Mouse (Mus musculus): ENCODE data around the gene Cmip.

Gene Cmip

DNA sequence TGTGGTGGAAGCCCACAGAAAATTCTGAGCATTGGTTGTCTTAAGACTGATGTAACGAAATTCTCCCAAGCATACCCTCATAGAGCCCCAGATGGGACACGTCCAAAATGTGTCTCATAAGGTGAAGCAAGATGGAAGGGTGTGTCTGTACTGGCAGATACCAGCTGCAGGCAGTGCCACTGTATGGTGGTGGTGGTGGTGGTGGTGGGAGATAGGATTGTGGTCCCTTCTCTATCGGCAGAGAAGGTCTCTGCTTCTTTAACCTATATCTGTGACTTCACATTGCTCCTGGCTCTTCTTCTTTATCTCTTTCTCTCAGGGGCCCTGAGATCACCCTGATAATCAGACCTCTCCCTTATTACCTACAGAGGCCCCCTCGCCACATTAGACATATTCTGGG is 92.7 kb downstream of the Cmip start:
- DNase-seq (ENCODE audit: low spot score) = no peak

- no peak for DNase-seq (ENCODE audit: low spot score)
These were observed 95.2 kb downstream of the Cmip start for GRCm38 (mm10) chr8:117352098-117352497.

DNA sequence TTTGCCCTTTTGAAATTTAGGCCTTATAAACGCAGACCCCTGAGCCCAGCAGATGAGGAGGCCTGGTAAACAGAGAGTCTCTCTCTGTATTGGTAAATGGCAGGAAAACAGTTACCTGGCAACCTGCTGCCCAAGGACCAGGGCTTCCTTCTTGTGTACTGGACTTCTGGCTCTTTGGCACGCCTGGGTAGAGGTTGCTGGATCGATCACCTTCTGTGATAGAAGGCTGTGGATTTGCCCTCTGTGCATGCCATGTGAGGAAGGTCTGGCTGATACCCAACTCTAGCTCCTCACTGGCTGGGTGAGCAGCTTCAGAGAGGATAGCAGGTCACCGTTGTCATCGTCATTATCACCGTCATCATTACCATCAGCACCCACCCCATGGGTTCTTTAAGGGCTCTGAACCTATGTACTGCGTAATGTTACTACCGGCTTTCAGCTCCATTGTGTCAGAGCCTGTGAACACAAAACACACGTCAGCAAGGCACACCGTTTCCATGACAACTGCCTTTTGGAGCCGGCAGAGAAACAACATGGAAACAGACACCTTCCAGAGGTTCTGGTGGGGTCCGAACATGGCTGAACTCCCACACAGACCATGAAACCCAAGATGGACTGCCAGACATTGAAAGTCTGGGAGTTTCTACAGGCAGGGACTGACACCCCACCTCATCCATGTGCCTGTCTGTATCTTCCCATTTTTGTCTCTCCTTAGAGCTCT is 98.4 kb downstream of the Cmip start:
- no peak for DNase-seq (ENCODE audit: low spot score)

DNA sequence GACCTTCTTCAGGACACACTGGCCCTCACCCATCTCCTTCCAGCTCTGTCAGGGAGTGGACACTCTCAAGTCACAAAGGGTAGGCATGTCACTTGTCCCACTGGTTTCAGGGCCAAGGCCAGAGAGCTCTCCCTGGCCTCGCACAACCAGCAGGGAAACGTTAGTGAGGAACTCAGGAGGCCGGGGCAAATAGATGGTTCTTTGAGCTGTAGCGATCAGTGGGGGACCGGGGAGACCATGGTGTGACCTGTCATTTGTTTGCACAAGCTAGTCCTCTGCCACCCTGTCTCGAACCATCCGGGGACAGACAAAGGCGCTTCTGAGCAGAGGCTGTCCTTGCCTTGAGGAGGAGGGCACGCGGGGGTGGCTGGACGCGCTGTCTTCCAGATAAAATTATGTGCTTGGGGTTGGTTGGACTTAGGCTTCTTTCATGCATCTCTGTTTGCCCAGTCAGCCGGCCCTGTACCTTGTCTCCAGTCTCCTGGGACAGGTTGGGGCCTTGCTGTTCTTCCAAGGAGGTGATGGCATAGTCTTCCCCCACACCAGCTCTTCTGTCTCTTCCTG is 99.3 kb downstream of the Cmip start:
- DNase-seq (ENCODE audit: low spot score) = peak; percentile 75

GRCm38 (mm10) chr8:117357491-117358467 is 100.9 kb downstream of the Cmip start:
- no peak for DNase-seq (ENCODE audit: low spot score)

- DNase-seq (ENCODE audit: low spot score) = no peak
These were observed 103.5 kb downstream of the Cmip start for GRCm38 (mm10) chr8:117360172-117360930.

DNA sequence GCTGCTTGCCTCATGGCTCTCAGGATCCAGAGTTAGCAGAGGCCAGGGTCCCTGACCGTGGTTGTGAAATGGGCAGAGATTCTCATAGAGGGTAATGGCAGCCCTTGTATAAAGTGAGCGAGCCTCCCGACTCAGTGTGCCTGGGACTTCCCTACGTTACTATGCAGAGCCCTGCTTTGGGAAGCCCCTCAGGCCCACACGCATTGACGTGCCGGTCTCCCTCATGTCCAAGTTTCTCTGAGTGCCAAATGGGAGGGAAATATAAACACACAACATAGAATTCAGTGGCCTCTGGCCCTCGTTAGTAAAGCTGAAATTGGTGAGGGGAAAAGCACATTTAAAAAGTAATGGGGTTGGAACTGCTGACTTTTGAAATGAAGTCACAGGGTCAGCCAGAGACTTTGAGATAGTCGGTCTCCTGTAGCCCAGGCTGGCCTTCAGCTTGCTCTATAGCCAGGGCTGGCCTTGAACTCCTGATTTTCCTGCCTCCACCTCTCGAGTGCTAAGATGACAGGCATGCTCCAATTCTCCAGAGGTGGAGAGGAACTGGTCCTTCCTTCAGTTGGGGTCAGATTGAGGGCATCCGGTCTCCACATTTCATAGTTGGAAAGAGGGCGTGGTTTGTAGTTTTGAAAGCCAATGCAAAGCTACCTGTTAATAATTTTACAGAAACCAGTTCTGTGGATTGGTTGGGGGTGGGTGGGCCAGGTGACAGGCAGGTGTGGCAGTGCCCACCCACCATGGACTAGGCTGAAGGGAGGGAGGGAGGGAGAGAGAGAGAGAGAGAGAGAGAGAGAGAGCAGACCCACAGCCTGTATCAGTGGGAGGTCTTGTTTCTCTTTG is 105.0 kb downstream of the Cmip start:
- DNase-seq (ENCODE audit: low spot score) = no peak

- no peak for DNase-seq (ENCODE audit: low spot score)
These were observed 105.5 kb downstream of the Cmip start for GRCm38 (mm10) chr8:117362438-117362726.

GRCm38 (mm10) chr8:117363291-117363690 is 106.4 kb downstream of the Cmip start:
- DNase-seq (ENCODE audit: low spot score) = no peak

- no peak for DNase-seq (ENCODE audit: low spot score)
These were observed 107.7 kb downstream of the Cmip start for GRCm38 (mm10) chr8:117364374-117365160.

DNA sequence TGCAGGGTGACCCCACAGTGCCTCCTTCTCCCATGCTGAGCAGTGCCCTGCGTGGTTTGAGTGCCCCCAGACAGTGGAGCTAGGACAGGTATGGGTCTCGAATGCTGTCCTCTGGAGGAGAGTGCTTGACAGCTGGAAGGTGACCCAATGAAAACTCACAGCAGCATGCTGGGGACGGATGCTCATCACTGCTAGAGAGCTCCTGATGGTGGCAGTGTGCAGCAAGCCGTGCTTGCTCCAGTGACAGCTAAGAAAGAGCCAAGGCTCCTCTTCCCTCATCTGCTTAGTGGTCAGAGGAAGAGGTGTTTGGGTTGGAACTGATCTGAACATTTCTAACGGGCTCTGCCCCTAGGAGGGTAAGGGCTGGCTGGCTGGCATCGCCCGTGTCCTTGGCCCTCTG is 109.6 kb downstream of the Cmip start:
- DNase-seq (ENCODE audit: low spot score) = no peak

DNA sequence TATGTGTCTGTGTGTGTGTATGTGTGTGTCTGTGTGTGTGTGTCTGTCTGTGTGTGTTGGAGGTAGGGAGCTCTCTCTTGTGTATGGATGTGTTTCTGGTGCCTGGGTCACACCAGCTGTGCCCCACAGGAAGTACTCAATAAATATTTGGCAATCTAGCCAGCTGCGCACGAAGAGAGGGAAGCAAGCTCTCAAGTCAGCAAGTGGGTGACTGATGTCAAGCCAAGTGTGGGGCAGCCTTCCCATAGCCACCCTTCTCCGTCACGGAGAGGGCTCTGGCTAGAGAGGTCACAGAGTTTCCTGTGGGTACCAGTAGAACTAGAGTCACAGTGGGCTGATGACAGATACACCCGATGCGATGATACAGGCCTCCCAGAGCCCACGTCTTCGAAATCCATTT is 110.6 kb downstream of the Cmip start:
- DNase-seq (ENCODE audit: low spot score) = no peak

DNA sequence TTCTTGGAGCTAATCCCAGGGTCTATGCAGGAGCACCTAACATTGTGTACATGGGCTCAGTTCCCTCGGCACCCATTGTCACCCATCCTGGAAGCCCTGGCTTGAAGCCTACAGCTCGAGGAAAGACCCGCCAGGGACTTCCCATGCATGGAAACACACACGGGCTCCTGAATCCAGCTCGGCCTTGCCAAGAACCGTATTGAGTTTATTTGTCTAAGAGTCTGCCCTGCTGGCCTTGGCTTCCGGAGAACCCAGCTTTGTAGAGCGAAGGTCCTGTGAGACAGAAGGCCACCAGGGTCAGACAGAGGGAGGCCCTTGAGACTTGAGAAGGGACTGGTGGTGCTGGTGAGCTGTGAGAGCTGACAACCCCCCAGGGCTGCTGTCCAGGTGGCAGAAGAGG is 111.9 kb downstream of the Cmip start:
- no peak for DNase-seq (ENCODE audit: low spot score)

- DNase-seq (ENCODE audit: low spot score) = no peak
These were observed 113.1 kb downstream of the Cmip start for GRCm38 (mm10) chr8:117370009-117370408.

DNA sequence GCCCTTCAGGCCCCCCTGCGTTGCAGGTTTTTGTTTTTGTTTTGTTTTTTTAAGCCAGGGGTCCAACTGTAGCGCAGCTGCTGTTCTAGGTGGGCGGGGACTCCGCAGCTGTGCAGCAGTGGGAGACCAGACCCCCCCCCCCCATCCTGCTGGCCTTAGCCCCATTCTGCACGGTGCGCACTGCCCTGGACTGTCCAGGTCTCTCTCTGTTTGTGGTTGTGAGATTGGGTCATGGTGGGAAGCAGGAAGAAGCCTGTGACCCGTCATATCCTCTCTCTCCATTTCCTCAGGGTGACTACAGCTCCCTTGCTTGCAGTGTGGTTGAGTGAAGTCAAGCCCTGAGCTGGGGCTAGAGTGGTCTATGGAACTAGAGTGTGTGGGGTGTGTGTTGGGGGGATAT is 114.3 kb downstream of the Cmip start:
- DNase-seq (ENCODE audit: low spot score) = no peak

GRCm38 (mm10) chr8:117372070-117372469 is 115.2 kb downstream of the Cmip start:
- no peak for DNase-seq (ENCODE audit: low spot score)

DNA sequence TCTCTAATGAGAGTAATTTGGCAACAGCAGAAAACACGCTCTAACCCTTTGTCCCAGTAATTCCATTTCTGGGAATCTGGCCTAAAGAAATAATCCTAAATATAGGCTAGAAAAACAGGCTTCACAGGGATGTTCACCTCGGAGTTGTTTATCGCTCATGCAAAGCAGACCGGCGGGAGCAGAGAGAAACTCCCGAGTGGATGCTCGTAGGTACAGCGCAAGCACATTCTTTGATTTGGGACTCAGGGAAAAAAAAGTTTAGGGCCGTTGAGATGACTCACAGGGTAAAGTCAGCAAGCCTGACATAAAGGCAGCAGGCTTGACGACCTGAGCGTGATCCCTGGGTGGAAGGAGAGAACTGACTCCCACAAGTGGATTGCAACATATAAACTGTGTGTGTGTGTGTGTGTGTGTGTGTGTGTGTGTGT is 116.2 kb downstream of the Cmip start:
- no peak for DNase-seq (ENCODE audit: low spot score)

DNA sequence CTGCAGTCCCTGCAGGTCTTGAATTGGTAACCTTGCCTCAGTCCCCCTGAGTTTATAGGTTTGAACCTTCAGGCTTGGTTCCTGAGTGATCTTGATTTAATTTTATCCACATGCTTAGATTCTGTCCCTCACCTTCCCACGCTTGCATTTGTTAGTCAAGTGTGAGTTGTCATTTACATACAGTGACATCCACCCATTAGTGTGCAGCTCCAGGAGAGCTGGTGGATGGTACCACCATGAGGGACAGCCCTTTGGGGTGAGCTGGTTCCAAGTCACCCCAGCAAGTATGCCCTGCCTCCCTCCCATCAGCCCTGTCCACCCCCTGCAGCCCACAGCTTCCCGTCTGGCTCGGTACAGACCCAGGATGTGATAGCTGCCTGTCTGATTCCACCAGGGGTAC is 117.2 kb downstream of the Cmip start:
- no peak for DNase-seq (ENCODE audit: low spot score)

- no peak for DNase-seq (ENCODE audit: low spot score)
These were observed 120.1 kb downstream of the Cmip start for GRCm38 (mm10) chr8:117376997-117377396.

DNA sequence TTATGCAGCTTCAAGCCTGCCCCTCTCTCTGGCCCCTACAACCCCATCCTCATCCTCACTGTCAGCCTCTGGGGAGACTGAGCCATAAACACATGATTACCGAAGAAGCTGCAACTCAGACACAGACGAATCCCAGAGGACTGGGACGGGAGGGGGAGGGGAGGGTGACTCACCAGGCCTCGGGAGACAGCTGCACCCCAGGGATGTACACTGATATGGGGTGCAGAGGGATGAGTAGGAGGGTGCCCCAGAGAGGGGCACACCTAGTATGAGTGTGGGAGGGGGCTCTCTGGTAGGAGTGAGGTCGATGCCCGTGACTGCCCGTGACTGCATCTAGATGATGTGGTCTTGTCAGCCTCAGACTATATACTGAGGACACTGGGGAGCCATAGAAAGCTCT is 121.8 kb downstream of the Cmip start:
- DNase-seq (ENCODE audit: low spot score) = no peak

DNA sequence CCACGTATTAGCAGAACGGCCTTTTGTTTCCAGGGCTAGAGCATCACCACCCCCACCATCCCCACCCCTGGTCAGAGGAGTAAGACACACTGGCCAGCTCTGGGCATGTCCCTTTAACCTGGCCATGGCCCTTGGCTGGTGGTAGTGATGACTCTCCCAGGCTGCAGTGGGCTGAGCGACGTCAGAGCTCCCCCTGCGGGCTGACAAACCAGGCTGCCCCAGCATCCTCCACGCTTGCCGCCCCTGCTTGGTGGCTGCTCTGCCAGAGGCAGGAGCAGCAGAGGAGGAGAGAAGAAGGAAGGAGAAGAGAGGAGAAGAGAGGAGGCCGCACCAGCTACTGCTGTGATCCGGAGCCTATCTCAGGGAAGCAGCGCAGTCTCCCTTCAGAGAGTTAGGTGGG is 122.3 kb downstream of the Cmip start:
- DNase-seq (ENCODE audit: low spot score) = peak; percentile 73
